Comparison of ENCODE assay signal across 8 mouse cellular contexts in the genomic region with DNA sequence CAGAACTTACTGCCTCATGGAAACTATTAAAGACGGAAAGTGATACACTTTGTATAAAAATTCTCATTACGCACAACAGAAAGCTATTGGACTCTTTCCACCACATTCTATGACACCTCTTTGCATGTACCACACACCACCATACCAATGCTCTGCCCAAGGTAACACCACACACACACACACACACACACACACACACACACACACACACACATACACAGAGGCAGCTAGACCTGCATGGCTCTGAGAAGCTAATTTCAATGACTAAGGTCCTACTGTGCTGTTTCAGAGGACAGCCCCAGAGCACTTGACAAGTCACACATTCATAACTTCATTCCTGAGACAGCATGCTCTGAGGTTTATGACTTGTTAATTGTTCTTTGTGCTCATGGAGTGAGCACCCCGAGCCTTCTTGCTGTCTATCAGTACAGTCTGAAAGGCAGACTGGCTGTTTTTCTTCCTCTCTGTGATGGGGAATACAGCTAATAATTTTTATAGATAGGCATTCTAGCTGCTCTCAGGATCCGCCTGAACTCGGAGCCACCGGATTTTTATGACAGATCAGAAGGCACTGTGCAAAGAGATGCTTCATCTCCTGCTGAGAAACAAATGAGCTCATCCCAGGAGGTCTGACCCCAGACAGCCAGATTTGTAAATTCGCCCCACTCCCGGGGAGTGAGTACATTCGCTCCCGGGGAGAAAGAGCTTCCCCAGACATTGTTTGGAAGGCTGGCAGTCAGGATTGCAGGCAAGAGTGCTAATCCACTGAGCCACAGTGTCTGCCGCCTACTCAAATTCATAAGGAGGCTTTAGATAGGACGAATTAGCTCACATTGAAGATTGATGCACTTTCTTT.
DNase-seq lines count a peak whose midpoint lies in the region; ATAC-seq lines count a peak whose summit lies in the region.
"Had no signal": no experiment of that assay in that cellular context is flagged by ENCODE, and none has a peak within 500 bp of the region (broad histone marks: within the 10 kb centered on the region; RNA-seq: fewer than 3 reads in every experiment).

No protein-coding gene starts in this region.

- no peak overlapping the region for H3K4me2 ChIP-seq in embryonic facial prominence, embryonic 11.5 days (ENCODE audit: low read depth, low read length)
- peak overlapping the region; percentile 21; the same call in 1 of the 2 replicates for H3K4me2 ChIP-seq in hindbrain, embryonic 13.5 days
- H3K4me2 ChIP-seq: stomach, embryonic 15.5 days had no signal

- no peak overlapping the region for H3K9ac ChIP-seq in embryonic facial prominence, embryonic 11.5 days (replicated peaks; ENCODE audit: low read length)
- peak overlapping the region; percentile 55 for H3K9ac ChIP-seq in hindbrain, embryonic 13.5 days
- H3K9ac ChIP-seq: stomach, embryonic 15.5 days had no signal

- H3K27me3 ChIP-seq in embryonic facial prominence, embryonic 11.5 days (ENCODE audit: control insufficient read depth, insufficient read depth, low read length) = no peaks in the 10 kb centered on the region
- H3K27me3 ChIP-seq in hindbrain, embryonic 13.5 days = 0 out of 2 replicates have a peak, but pooled peaks cover 4% of the 10 kb centered on the region
- H3K27me3 ChIP-seq: stomach, embryonic 15.5 days had no signal

- peak; percentile 4 for DNase-seq in urinary bladder, postnatal 14 days (ENCODE audit: low spot score)
- no peak for DNase-seq in urinary bladder, postnatal 36 days (ENCODE audit: low spot score in 2 of 2)
- no peak for DNase-seq in embryonic facial prominence, embryonic 11.5 days (ENCODE audit: low spot score)
- no peak for DNase-seq in layer of hippocampus, postnatal 25 days (ENCODE audit: extremely low spot score in 1 of 2, low spot score in 1 of 2)
- DNase-seq in MN1 (ENCODE audit: low spot score) = no peak
- DNase-seq in gastrocnemius, postnatal 25 days = no peak

- H3K4me3 ChIP-seq in embryonic facial prominence, embryonic 11.5 days (ENCODE audit: low read depth, low read length) = no peak overlapping the region
- H3K4me3 ChIP-seq in hindbrain, embryonic 13.5 days = no peak overlapping the region
- H3K4me3 ChIP-seq: stomach, embryonic 15.5 days had no signal

- peak; percentile 60; the same call in 1 of the 2 replicates for ATAC-seq in embryonic facial prominence, embryonic 11.5 days (replicated peaks; ENCODE audit: insufficient number of reproducible peaks, low FRiP score, low TSS enrichment, low read depth)
- peak; percentile 65 for ATAC-seq in hindbrain, embryonic 13.5 days (ENCODE audit: low FRiP score)

- 15% methylated on average over 12 of the region's 12 CpGs for WGBS in embryonic facial prominence, embryonic 11.5 days
- 18% methylated on average over 12 of the region's 12 CpGs for WGBS in hindbrain, embryonic 13.5 days

- H3K9me3 ChIP-seq in embryonic facial prominence, embryonic 11.5 days (replicated peaks; ENCODE audit: control insufficient read depth, low read length) = no peaks in the 10 kb centered on the region
- H3K9me3 ChIP-seq in hindbrain, embryonic 13.5 days = no peaks in the 10 kb centered on the region
- H3K9me3 ChIP-seq: stomach, embryonic 15.5 days had no signal

- H3K4me1 ChIP-seq in embryonic facial prominence, embryonic 11.5 days (ENCODE audit: control insufficient read depth, insufficient read depth, low read length) = no peaks in the 10 kb centered on the region; the same call in 1 of the 2 replicates
- peaks cover 12% of the 10 kb centered on the region for H3K4me1 ChIP-seq in hindbrain, embryonic 13.5 days (replicated peaks)
- H3K4me1 ChIP-seq: stomach, embryonic 15.5 days had no signal

- no peak overlapping the region for H3K27ac ChIP-seq in embryonic facial prominence, embryonic 11.5 days (replicated peaks; ENCODE audit: low read depth, low read length)
- H3K27ac ChIP-seq in hindbrain, embryonic 13.5 days = peak overlapping the region; percentile 66
- H3K27ac ChIP-seq: stomach, embryonic 15.5 days had no signal

- no peaks in the 10 kb centered on the region for H3K36me3 ChIP-seq in embryonic facial prominence, embryonic 11.5 days (replicated peaks; ENCODE audit: control insufficient read depth, insufficient read depth, low read depth, low read length)
- H3K36me3 ChIP-seq in hindbrain, embryonic 13.5 days = peaks cover 20% of the 10 kb centered on the region
- H3K36me3 ChIP-seq: stomach, embryonic 15.5 days had no signal
